ENCODE assay signal across 9 mouse cellular contexts in genomic region chr16:20642161-20642560, GRCm38 (mm10). TPM values are rescaled to one million over a fixed set of nuclear protein-coding genes. Genes with fewer than 3 reads are reported as not detected.
DNase-seq lines count a peak whose midpoint lies in the region; ATAC-seq and TF ChIP-seq lines count a peak whose summit lies in the region.
"Had no signal": no experiment of that assay in that cellular context is flagged by ENCODE, and none has a peak within 500 bp of the region (broad histone marks: within the 10 kb centered on the region; RNA-seq: fewer than 3 reads in every experiment).

No protein-coding gene starts in this region.

- no peak for TF ChIP-seq EP300 in liver, postnatal 0 days (IDR thresholded peaks at IDR 0.05; ENCODE audit: low read depth)

- ATAC-seq in kidney, postnatal 0 days (replicated peaks; ENCODE audit: low FRiP score, low read depth), result no peak
- ATAC-seq in liver, postnatal 0 days, result peak; percentile 56; the same call in 1 of the 2 replicates
- peak; percentile 37; the same call in 1 of the 2 replicates for ATAC-seq in neural tube, embryonic 13.5 days (ENCODE audit: low read depth)

- H3K27ac ChIP-seq in cortical plate, adult 2 months (ENCODE audit: insufficient read depth, low read length), result no peak overlapping the region
- no peak overlapping the region for H3K27ac ChIP-seq in kidney, postnatal 0 days
- H3K27ac ChIP-seq in liver, postnatal 0 days (ENCODE audit: low read depth), result no peak overlapping the region
- no peak overlapping the region for H3K27ac ChIP-seq in neural tube, embryonic 13.5 days (replicated peaks)
- H3K27ac ChIP-seq: embryonic facial prominence, embryonic 12.5 days had no signal

- no peaks in the 10 kb centered on the region; the same call in 1 of the 2 replicates for H3K4me1 ChIP-seq in cortical plate, adult 2 months (ENCODE audit: control insufficient read depth, insufficient read depth, low read length)
- no peaks in the 10 kb centered on the region for H3K4me1 ChIP-seq in kidney, postnatal 0 days (replicated peaks; ENCODE audit: insufficient read depth, low read length)
- 0 out of 2 replicates have a peak, but pooled peaks cover 2% of the 10 kb centered on the region for H3K4me1 ChIP-seq in liver, postnatal 0 days (ENCODE audit: insufficient read depth)
- H3K4me1 ChIP-seq in neural tube, embryonic 13.5 days (replicated peaks), result 0 out of 2 replicates have a peak, but pooled peaks cover 9% of the 10 kb centered on the region
- H3K4me1 ChIP-seq: embryonic facial prominence, embryonic 12.5 days had no signal

- intact Hi-C loops in gastrocnemius, postnatal 36 days (cut with DNase I), result no loop called here

- H3K36me3 ChIP-seq in kidney, postnatal 0 days (ENCODE audit: insufficient read depth, low read length), result no peaks in the 10 kb centered on the region
- H3K36me3 ChIP-seq in liver, postnatal 0 days (replicated peaks; ENCODE audit: insufficient read depth, low read length), result no peaks in the 10 kb centered on the region
- no peaks in the 10 kb centered on the region for H3K36me3 ChIP-seq in neural tube, embryonic 13.5 days
- H3K36me3 ChIP-seq: embryonic facial prominence, embryonic 12.5 days had no signal

- DNase-seq in A20 (ENCODE audit: low read depth, low spot score) (peak; percentile 59), adipocyte (ENCODE audit: low spot score) (peak; percentile 75)
- peak; percentile 60 to 68 for DNase-seq in gastrocnemius, postnatal 36 days
- DNase-seq in kidney, postnatal 0 days (ENCODE audit: low spot score), result peak; percentile 83
- DNase-seq in liver, postnatal 0 days, result peak; percentile 68
- DNase-seq in thymus, postnatal 10 days (ENCODE audit: low spot score in 2 of 2), result peak; percentile 25 to 63

- no peak overlapping the region for H3K9ac ChIP-seq in kidney, postnatal 0 days (ENCODE audit: low read depth, low read length)
- H3K9ac ChIP-seq in liver, postnatal 0 days (replicated peaks), result no peak overlapping the region
- no peak overlapping the region for H3K9ac ChIP-seq in neural tube, embryonic 13.5 days
- H3K9ac ChIP-seq: embryonic facial prominence, embryonic 12.5 days had no signal

- no peak for TF ChIP-seq POLR2A in cortical plate, adult 2 months (IDR thresholded peaks at IDR 0.05; ENCODE audit: extremely low read depth, insufficient read depth, low read length)

- WGBS in kidney, postnatal 0 days, result under 1% methylated on average over 8 of the region's 8 CpGs
- WGBS in liver, postnatal 0 days (ENCODE audit: insufficient replicate concordance), result under 1% methylated on average over 8 of the region's 8 CpGs
- WGBS in neural tube, embryonic 13.5 days, result 2% methylated on average over 8 of the region's 8 CpGs

- H3K4me2 ChIP-seq in kidney, postnatal 0 days (ENCODE audit: low read length), result no peak overlapping the region
- H3K4me2 ChIP-seq in liver, postnatal 0 days (ENCODE audit: low read depth, low read length), result no peak overlapping the region
- H3K4me2 ChIP-seq in neural tube, embryonic 13.5 days, result no peak overlapping the region
- H3K4me2 ChIP-seq: embryonic facial prominence, embryonic 12.5 days had no signal

- no peaks in the 10 kb centered on the region for H3K9me3 ChIP-seq in kidney, postnatal 0 days (replicated peaks; ENCODE audit: low read length)
- H3K9me3 ChIP-seq in liver, postnatal 0 days (ENCODE audit: low read length), result no peaks in the 10 kb centered on the region
- no peaks in the 10 kb centered on the region for H3K9me3 ChIP-seq in neural tube, embryonic 13.5 days
- H3K9me3 ChIP-seq: embryonic facial prominence, embryonic 12.5 days had no signal

- TF ChIP-seq CTCF in cortical plate, adult 2 months (IDR thresholded peaks at IDR 0.05; ENCODE audit: extremely low read depth, insufficient read depth, low read length), result peak; percentile 69
- peak; percentile 82 for TF ChIP-seq CTCF in kidney, postnatal 0 days (IDR thresholded peaks at IDR 0.05; ENCODE audit: low read depth)
- peak; percentile 84 for TF ChIP-seq CTCF in liver, postnatal 0 days (IDR thresholded peaks at IDR 0.05; ENCODE audit: low read depth)

- no peaks in the 10 kb centered on the region for H3K27me3 ChIP-seq in kidney, postnatal 0 days (ENCODE audit: insufficient read depth, low read length)
- 0 out of 2 replicates have a peak, but pooled peaks cover 2% of the 10 kb centered on the region for H3K27me3 ChIP-seq in liver, postnatal 0 days (ENCODE audit: insufficient read depth, low read length)
- H3K27me3 ChIP-seq in neural tube, embryonic 13.5 days, result no peaks in the 10 kb centered on the region
- H3K27me3 ChIP-seq: embryonic facial prominence, embryonic 12.5 days had no signal

- no peak overlapping the region for H3K4me3 ChIP-seq in cortical plate, adult 2 months (ENCODE audit: insufficient read depth, low read length)
- H3K4me3 ChIP-seq in kidney, postnatal 0 days (replicated peaks; ENCODE audit: low read depth, low read length), result no peak overlapping the region
- H3K4me3 ChIP-seq in liver, postnatal 0 days (ENCODE audit: low read depth, low read length), result no peak overlapping the region
- no peak overlapping the region for H3K4me3 ChIP-seq in neural tube, embryonic 13.5 days
- H3K4me3 ChIP-seq: embryonic facial prominence, embryonic 12.5 days had no signal

RNA-seq across cellular contexts. Expression of gene Psmd2, which starts 9.3 kb away (rescaled TPM):
- polyA plus RNA-seq in cortical plate, adult 2 months (2012; rRNA removed), result 173 TPM in 2 replicates
- 100 to 1,000 TPM; 189 to 197 TPM for total RNA-seq in gastrocnemius, postnatal 36 days (2021)
- polyA plus RNA-seq in kidney, postnatal 0 days (2015; fragmentation: Nextera tagmentation; extraction: Ambion mirVana), result 212 and 246 TPM in 2 replicates
- 97.0 and 110 TPM in 2 replicates for polyA plus RNA-seq in liver, postnatal 0 days (2015; fragmentation: Nextera tagmentation; extraction: Ambion mirVana)
- 352 and 361 TPM in 2 replicates for polyA plus RNA-seq in neural tube, embryonic 13.5 days (2015; fragmentation: Nextera tagmentation; extraction: Ambion mirVana)

RNA-seq across cellular contexts. Expression of gene Ece2, which starts 12.5 kb away (rescaled TPM):
- 25.4 and 28.3 TPM in 2 replicates for polyA plus RNA-seq in cortical plate, adult 2 months (2012; rRNA removed)
- under 1 TPM; 0.30 to 0.41 TPM for total RNA-seq in gastrocnemius, postnatal 36 days (2021)
- 1.2 and 1.6 TPM in 2 replicates for polyA plus RNA-seq in kidney, postnatal 0 days (2015; fragmentation: Nextera tagmentation; extraction: Ambion mirVana)
- polyA plus RNA-seq in liver, postnatal 0 days (2015; fragmentation: Nextera tagmentation; extraction: Ambion mirVana), result 0.14 TPM in 1 of 2 replicates, not detected in the other
- polyA plus RNA-seq in neural tube, embryonic 13.5 days (2015; fragmentation: Nextera tagmentation; extraction: Ambion mirVana), result 12.2 and 12.8 TPM in 2 replicates

RNA-seq across cellular contexts. Expression of gene Camk2n2, which starts 21.1 kb away (rescaled TPM):
- polyA plus RNA-seq in cortical plate, adult 2 months (2012; rRNA removed), result 188 and 191 TPM in 2 replicates
- total RNA-seq in gastrocnemius, postnatal 36 days (2021), result 1 to 10 TPM; 1.0 to 1.3 TPM
- 0.72 and 0.79 TPM in 2 replicates for polyA plus RNA-seq in kidney, postnatal 0 days (2015; fragmentation: Nextera tagmentation; extraction: Ambion mirVana)
- polyA plus RNA-seq in liver, postnatal 0 days (2015; fragmentation: Nextera tagmentation; extraction: Ambion mirVana), result 0.11 and 0.13 TPM in 2 replicates
- 20.8 and 23.7 TPM in 2 replicates for polyA plus RNA-seq in neural tube, embryonic 13.5 days (2015; fragmentation: Nextera tagmentation; extraction: Ambion mirVana)

RNA-seq across cellular contexts. Expression of gene Eif4g1, which starts 26.0 kb away (rescaled TPM):
- 157 and 158 TPM in 2 replicates for polyA plus RNA-seq in cortical plate, adult 2 months (2012; rRNA removed)
- 100 to 1,000 TPM; 395 to 402 TPM for total RNA-seq in gastrocnemius, postnatal 36 days (2021)
- 115 and 119 TPM in 2 replicates for polyA plus RNA-seq in kidney, postnatal 0 days (2015; fragmentation: Nextera tagmentation; extraction: Ambion mirVana)
- polyA plus RNA-seq in liver, postnatal 0 days (2015; fragmentation: Nextera tagmentation; extraction: Ambion mirVana), result 65.6 and 70.9 TPM in 2 replicates
- 141 and 144 TPM in 2 replicates for polyA plus RNA-seq in neural tube, embryonic 13.5 days (2015; fragmentation: Nextera tagmentation; extraction: Ambion mirVana)

RNA-seq across cellular contexts. Expression of gene Alg3, which starts 30.6 kb away (rescaled TPM):
- polyA plus RNA-seq in cortical plate, adult 2 months (2012; rRNA removed), result 16.4 and 18.3 TPM in 2 replicates
- total RNA-seq in gastrocnemius, postnatal 36 days (2021), result 10 to 100 TPM; 12.7 to 15.8 TPM
- 35.9 and 36.5 TPM in 2 replicates for polyA plus RNA-seq in kidney, postnatal 0 days (2015; fragmentation: Nextera tagmentation; extraction: Ambion mirVana)
- polyA plus RNA-seq in liver, postnatal 0 days (2015; fragmentation: Nextera tagmentation; extraction: Ambion mirVana), result 18.6 and 19.0 TPM in 2 replicates
- 43.2 and 44.8 TPM in 2 replicates for polyA plus RNA-seq in neural tube, embryonic 13.5 days (2015; fragmentation: Nextera tagmentation; extraction: Ambion mirVana)

Comparison
In these comparisons a context has a peak if more than half of its experiments do, and no peak if none do; other contexts are left out.
1. RNA of gene Camk2n2, which starts 21.1 kb away (polyA plus RNA-seq): 188 to 191 TPM in cortical plate, adult 2 months and 20.8 to 23.7 TPM in neural tube, embryonic 13.5 days; 0.72 to 0.79 TPM in kidney, postnatal 0 days and 0.11 to 0.13 TPM in liver, postnatal 0 days; every median in the first group is over 10 times any median in the second.
2. Peak in every context shown above with its lines, with median percentiles within 50 percentile points of each other: DNase-seq and CTCF ChIP-seq.